Mouse (Mus musculus) left cerebral cortex, adult 9 months (tissue): ENCODE data around the gene 4930474N05Rik.

Experiments used
- DNase-seq, 2 experiments: peaks; one replicate each; pipeline ENCODE4 v3.0.0; 2022; ENCODE audit warnings: low spot score in 2 of 2

The 4930474N05Rik gene

GRCm38 (mm10) chr14:36094617-36095016, at the start of gene 4930474N05Rik:
Gene 4930474N05Rik (plus strand): TSS chr14:36094917.
- no peak for DNase-seq

DNA sequence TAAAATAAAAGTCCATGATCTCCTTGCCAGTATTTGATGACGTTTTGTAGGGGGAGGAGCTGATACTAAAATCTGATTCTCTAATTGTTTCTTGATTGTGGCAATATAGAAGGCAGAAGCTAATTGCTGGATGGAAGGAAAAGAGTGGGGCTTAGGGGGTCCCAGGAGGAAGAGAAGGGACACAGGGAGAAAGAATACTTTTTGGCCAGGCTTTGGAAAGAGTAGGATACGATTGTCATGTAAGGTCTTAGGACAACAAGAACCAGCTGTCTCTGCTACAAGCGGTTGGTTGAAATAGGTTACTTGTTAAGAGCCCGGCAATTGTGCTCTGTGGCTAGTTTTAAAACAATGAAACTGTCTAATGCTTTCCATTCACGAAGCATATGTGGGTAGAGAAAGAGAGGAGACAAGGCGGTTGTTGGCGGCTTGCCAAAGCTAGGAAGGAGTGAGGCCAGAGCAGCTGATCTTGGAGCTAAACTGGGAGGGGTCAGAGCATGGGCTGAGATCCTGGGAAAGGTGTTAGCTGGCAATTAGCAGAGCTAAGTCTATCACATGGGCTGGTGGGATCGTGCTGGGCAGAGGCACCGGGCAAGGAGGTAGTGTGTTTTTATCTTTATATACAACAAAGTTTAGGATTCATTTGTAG, 45.8 kb upstream of the 4930474N05Rik start:
- DNase-seq = peak in 1 of 2 experiments; percentile 11

- DNase-seq = no peak
These were observed 41.4 kb upstream of the 4930474N05Rik start for GRCm38 (mm10) chr14:36053281-36053680.

- peak in 1 of 2 experiments; percentile 3 for DNase-seq
These were observed 3.8 kb downstream of the 4930474N05Rik start for GRCm38 (mm10) chr14:36098528-36098927.

DNA sequence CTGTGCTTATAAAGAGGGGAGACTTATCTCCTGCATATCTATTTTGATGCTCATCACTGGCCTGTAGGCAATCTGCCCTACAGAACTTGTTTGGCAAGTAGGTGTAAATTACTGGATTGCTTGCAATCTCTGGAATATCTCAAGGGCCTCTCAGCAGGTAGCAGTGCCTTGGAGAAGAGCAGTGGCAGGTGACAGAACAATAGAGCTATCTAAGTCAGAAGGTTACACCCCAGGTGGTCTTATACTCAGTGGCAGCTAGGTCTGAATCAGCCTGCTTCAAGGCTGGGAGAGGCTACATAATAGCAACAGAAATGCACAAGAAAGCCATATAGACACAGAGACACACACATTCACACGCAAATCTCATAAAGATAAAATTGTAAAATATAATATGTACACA, 4.9 kb downstream of the 4930474N05Rik start:
- no peak for DNase-seq

GRCm38 (mm10) chr14:36100731-36101130, 6.0 kb downstream of the 4930474N05Rik start:
- no peak for DNase-seq

DNA sequence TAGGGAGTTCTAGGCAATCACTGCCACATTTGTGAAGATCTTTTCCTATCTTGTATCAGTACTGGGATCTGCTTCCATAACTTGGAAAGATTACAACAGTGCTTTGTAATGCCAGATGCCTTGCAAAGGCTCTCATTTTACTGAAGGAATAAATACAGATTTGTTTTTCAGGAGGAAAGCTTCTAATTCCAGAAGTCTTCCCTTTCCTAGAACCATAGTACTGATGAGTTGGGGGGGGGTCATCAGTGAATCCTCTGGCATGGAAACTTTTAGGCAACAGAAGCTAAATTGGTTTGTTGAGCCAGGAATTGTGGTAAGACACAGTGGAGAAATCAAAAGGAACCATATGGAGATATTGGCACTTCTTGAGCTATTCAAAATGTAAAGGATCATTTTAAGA, 19.8 kb downstream of the 4930474N05Rik start:
- peak; percentile 2 to 5 for DNase-seq

GRCm38 (mm10) chr14:36123775-36124335, 29.1 kb downstream of the 4930474N05Rik start:
- DNase-seq = no peak

- DNase-seq = no peak
These were observed 41.0 kb downstream of the 4930474N05Rik start for GRCm38 (mm10) chr14:36135749-36136148.

DNA sequence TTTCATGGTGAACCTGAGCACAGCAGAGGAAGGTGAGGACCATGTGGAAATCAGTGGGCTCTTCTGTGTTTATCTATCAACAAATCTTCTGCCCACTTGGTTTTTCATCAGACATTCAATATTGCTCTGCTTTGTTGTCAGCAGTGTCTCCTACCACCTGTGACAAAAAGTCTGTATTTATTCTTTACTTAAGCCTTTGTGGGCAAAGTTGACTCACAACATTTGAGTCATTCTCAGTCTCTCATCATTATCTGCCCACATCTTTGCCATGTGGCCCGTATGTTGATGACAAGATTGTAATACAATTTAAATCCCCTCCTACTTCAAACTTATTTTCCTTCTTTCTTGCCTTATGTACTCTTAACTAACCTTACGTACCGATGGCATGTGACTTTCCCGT, 43.0 kb downstream of the 4930474N05Rik start:
- DNase-seq = no peak

DNA sequence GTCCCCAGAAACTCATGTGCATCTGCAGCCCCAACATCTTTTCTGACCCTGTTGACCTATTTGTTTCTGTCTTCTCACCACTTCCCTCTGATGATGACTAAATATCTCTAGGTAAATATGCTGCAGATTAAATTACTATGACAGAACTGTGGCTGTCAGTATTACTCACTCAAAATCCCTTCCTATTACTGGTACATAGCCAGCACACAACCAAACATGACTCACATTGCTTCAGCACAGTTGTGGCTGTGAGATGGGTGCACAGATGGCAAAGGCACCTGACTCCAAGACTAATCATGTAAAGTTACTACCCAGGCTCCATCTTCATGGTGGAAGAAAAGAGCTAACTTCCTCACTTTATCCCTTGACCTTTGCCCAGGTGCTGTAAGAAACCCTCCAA, 50.5 kb downstream of the 4930474N05Rik start:
- DNase-seq = no peak
